In genomic region chr2:26264646-26265045, GRCm38 (mm10) we compare ENCODE assay signal across 24 mouse cellular contexts. TPM values are rescaled to one million over a fixed set of nuclear protein-coding genes. Genes with fewer than 3 reads are reported as not detected.
DNase-seq lines count a peak whose midpoint lies in the region; ATAC-seq and TF ChIP-seq lines count a peak whose summit lies in the region.
"Had no signal": no experiment of that assay in that cellular context is flagged by ENCODE, and none has a peak within 500 bp of the region (broad histone marks: within the 10 kb centered on the region; RNA-seq: fewer than 3 reads in every experiment).

No protein-coding gene starts in this region.

- H3K4me1 ChIP-seq in embryonic facial prominence, embryonic 15.5 days, result no peaks in the 10 kb centered on the region
- H3K4me1 ChIP-seq in embryonic facial prominence, embryonic 10.5 days, result peaks cover 14% of the 10 kb centered on the region
- H3K4me1 ChIP-seq in intestine, embryonic 15.5 days (replicated peaks), result 0 out of 2 replicates have a peak, but pooled peaks cover 7% of the 10 kb centered on the region
- no peaks in the 10 kb centered on the region for H3K4me1 ChIP-seq in intestine, postnatal 0 days (replicated peaks; ENCODE audit: control insufficient read depth, insufficient read depth, low read length)
- peaks cover 8% of the 10 kb centered on the region; the same call in 1 of the 2 replicates for H3K4me1 ChIP-seq in limb, embryonic 15.5 days
- H3K4me1 ChIP-seq: forebrain, embryonic 15.5 days had no signal

- H3K9me3 ChIP-seq in embryonic facial prominence, embryonic 15.5 days (replicated peaks), result no peaks in the 10 kb centered on the region
- no peaks in the 10 kb centered on the region for H3K9me3 ChIP-seq in embryonic facial prominence, embryonic 10.5 days
- H3K9me3 ChIP-seq in intestine, embryonic 15.5 days, result no peaks in the 10 kb centered on the region
- no peaks in the 10 kb centered on the region for H3K9me3 ChIP-seq in intestine, postnatal 0 days (ENCODE audit: control insufficient read depth)
- no peaks in the 10 kb centered on the region for H3K9me3 ChIP-seq in limb, embryonic 15.5 days
- H3K9me3 ChIP-seq: embryonic facial prominence, embryonic 13.5 days; forebrain, embryonic 13.5 days; forebrain, embryonic 15.5 days; G1E had no signal

- DNase-seq in embryonic facial prominence, embryonic 10.5 days (ENCODE audit: low spot score), result no peak
- DNase-seq in spleen, postnatal 36 days (ENCODE audit: low spot score in 2 of 2), result no peak
- no peak for DNase-seq in spleen, adult 18-20 months
- DNase-seq: adrenal gland, adult 8-10 months; adrenal gland, postnatal 14 days; B cell, adult 2 months; cerebellum, adult 11-12 months; cerebellum, adult 2 months; cerebellum, adult 9-10 months; cerebellum, postnatal 25 days had no signal

- H3K27me3 ChIP-seq in embryonic facial prominence, embryonic 15.5 days, result no peaks in the 10 kb centered on the region
- no peaks in the 10 kb centered on the region for H3K27me3 ChIP-seq in embryonic facial prominence, embryonic 10.5 days (replicated peaks; ENCODE audit: low read depth, poor library complexity, severe bottlenecking)
- no peaks in the 10 kb centered on the region for H3K27me3 ChIP-seq in intestine, embryonic 15.5 days (replicated peaks)
- H3K27me3 ChIP-seq in intestine, postnatal 0 days (replicated peaks; ENCODE audit: control insufficient read depth, insufficient read depth, low read length), result no peaks in the 10 kb centered on the region
- no peaks in the 10 kb centered on the region for H3K27me3 ChIP-seq in limb, embryonic 15.5 days
- H3K27me3 ChIP-seq: embryonic facial prominence, embryonic 13.5 days; forebrain, embryonic 13.5 days; forebrain, embryonic 15.5 days; Patski had no signal

- 72% methylated on average over 4 of the region's 4 CpGs for WGBS in embryonic facial prominence, embryonic 15.5 days
- WGBS in embryonic facial prominence, embryonic 10.5 days, result 76% methylated on average over 4 of the region's 4 CpGs
- 38% methylated on average over 4 of the region's 4 CpGs for WGBS in intestine, embryonic 15.5 days
- WGBS in intestine, postnatal 0 days, result 44% methylated on average over 4 of the region's 4 CpGs
- 63% methylated on average over 4 of the region's 4 CpGs for WGBS in limb, embryonic 15.5 days

- H3K9ac ChIP-seq in embryonic facial prominence, embryonic 15.5 days, result no peak overlapping the region
- H3K9ac ChIP-seq in intestine, embryonic 15.5 days, result no peak overlapping the region
- no peak overlapping the region for H3K9ac ChIP-seq in intestine, postnatal 0 days (ENCODE audit: low read depth, low read length)
- no peak overlapping the region for H3K9ac ChIP-seq in limb, embryonic 15.5 days
- H3K9ac ChIP-seq: embryonic facial prominence, embryonic 13.5 days; forebrain, embryonic 13.5 days; forebrain, embryonic 15.5 days had no signal

- no peak for TF ChIP-seq CTCF in intestine, postnatal 0 days (IDR thresholded peaks at IDR 0.05; ENCODE audit: low read depth)

- ATAC-seq in embryonic facial prominence, embryonic 15.5 days (ENCODE audit: insufficient number of reproducible peaks, low FRiP score, low TSS enrichment, low read depth), result no peak
- ATAC-seq in intestine, embryonic 15.5 days, result peak; percentile 68
- peak; percentile 58; the same call in 1 of the 2 replicates for ATAC-seq in intestine, postnatal 0 days
- no peak for ATAC-seq in limb, embryonic 15.5 days (ENCODE audit: insufficient number of reproducible peaks, low FRiP score, low TSS enrichment, low read depth)
- ATAC-seq: activated CD4-positive, CD25-positive, alpha-beta regulatory T cell, adult 4 months; CD4-positive, CD25-positive, alpha-beta regulatory T cell, adult 4 months; forebrain, embryonic 13.5 days; forebrain, embryonic 15.5 days; Patski had no signal

- H3K4me3 ChIP-seq in embryonic facial prominence, embryonic 15.5 days (replicated peaks), result no peak overlapping the region
- H3K4me3 ChIP-seq in embryonic facial prominence, embryonic 10.5 days, result no peak overlapping the region
- H3K4me3 ChIP-seq in intestine, embryonic 15.5 days (replicated peaks), result no peak overlapping the region
- no peak overlapping the region for H3K4me3 ChIP-seq in intestine, postnatal 0 days (ENCODE audit: low read depth, low read length)
- H3K4me3 ChIP-seq in limb, embryonic 15.5 days, result no peak overlapping the region
- H3K4me3 ChIP-seq: embryonic facial prominence, embryonic 13.5 days; forebrain, embryonic 13.5 days; forebrain, embryonic 15.5 days had no signal

- H3K27ac ChIP-seq in embryonic facial prominence, embryonic 15.5 days (replicated peaks), result 0 out of 2 replicates have a peak overlapping the region, but pooled peaks have one; percentile 35
- no peak overlapping the region for H3K27ac ChIP-seq in embryonic facial prominence, embryonic 10.5 days (replicated peaks)
- H3K27ac ChIP-seq in intestine, embryonic 15.5 days, result peak overlapping the region; percentile 45; the same call in 1 of the 2 replicates
- no peak overlapping the region for H3K27ac ChIP-seq in intestine, postnatal 0 days (ENCODE audit: low read depth, low read length)
- H3K27ac ChIP-seq in limb, embryonic 15.5 days, result peak overlapping the region; percentile 50; the same call in 1 of the 2 replicates
- H3K27ac ChIP-seq: forebrain, embryonic 13.5 days; forebrain, embryonic 15.5 days had no signal

- no peaks in the 10 kb centered on the region for H3K36me3 ChIP-seq in embryonic facial prominence, embryonic 15.5 days
- no peaks in the 10 kb centered on the region for H3K36me3 ChIP-seq in embryonic facial prominence, embryonic 10.5 days (replicated peaks)
- no peaks in the 10 kb centered on the region for H3K36me3 ChIP-seq in intestine, embryonic 15.5 days
- no peaks in the 10 kb centered on the region for H3K36me3 ChIP-seq in intestine, postnatal 0 days (ENCODE audit: control insufficient read depth, insufficient read depth)
- H3K36me3 ChIP-seq in limb, embryonic 15.5 days, result no peaks in the 10 kb centered on the region
- H3K36me3 ChIP-seq: embryonic facial prominence, embryonic 13.5 days; forebrain, embryonic 15.5 days; G1E had no signal

- no peak overlapping the region for H3K4me2 ChIP-seq in embryonic facial prominence, embryonic 15.5 days (replicated peaks)
- no peak overlapping the region for H3K4me2 ChIP-seq in intestine, embryonic 15.5 days (replicated peaks)
- H3K4me2 ChIP-seq in intestine, postnatal 0 days (replicated peaks; ENCODE audit: low read depth), result no peak overlapping the region
- H3K4me2 ChIP-seq in limb, embryonic 15.5 days, result no peak overlapping the region
- H3K4me2 ChIP-seq: embryonic facial prominence, embryonic 13.5 days; forebrain, embryonic 13.5 days; forebrain, embryonic 15.5 days had no signal

RNA-seq across cellular contexts. Expression of gene Qsox2, which starts 27.3 kb away (rescaled TPM):
- polyA plus RNA-seq in embryonic facial prominence, embryonic 15.5 days (2015; fragmentation: Nextera tagmentation; extraction: Ambion mirVana), result 21.7 and 22.1 TPM in 2 replicates
- polyA plus RNA-seq in embryonic facial prominence, embryonic 10.5 days (2016; fragmentation: Nextera tagmentation; extraction: Ambion mirVana), result 15.7 and 18.1 TPM in 2 replicates
- 23.2 and 26.9 TPM in 2 replicates for polyA plus RNA-seq in intestine, embryonic 15.5 days (2015; fragmentation: Nextera tagmentation; extraction: Ambion mirVana)
- polyA plus RNA-seq in intestine, postnatal 0 days (2015; fragmentation: Nextera tagmentation; extraction: Ambion mirVana), result 7.0 and 7.5 TPM in 2 replicates
- polyA plus RNA-seq in limb, embryonic 15.5 days (2015; fragmentation: Nextera tagmentation; extraction: Ambion mirVana), result 18.2 and 20.7 TPM in 2 replicates

RNA-seq across cellular contexts. Expression of gene Ccdc187, which starts 29.7 kb away (rescaled TPM):
- 0.70 and 1.1 TPM in 2 replicates for polyA plus RNA-seq in embryonic facial prominence, embryonic 15.5 days (2015; fragmentation: Nextera tagmentation; extraction: Ambion mirVana)
- 0.03 and 0.04 TPM in 2 replicates for polyA plus RNA-seq in embryonic facial prominence, embryonic 10.5 days (2016; fragmentation: Nextera tagmentation; extraction: Ambion mirVana)
- 0.36 and 0.37 TPM in 2 replicates for polyA plus RNA-seq in intestine, embryonic 15.5 days (2015; fragmentation: Nextera tagmentation; extraction: Ambion mirVana)
- 0.09 and 0.21 TPM in 2 replicates for polyA plus RNA-seq in intestine, postnatal 0 days (2015; fragmentation: Nextera tagmentation; extraction: Ambion mirVana)
- polyA plus RNA-seq in limb, embryonic 15.5 days (2015; fragmentation: Nextera tagmentation; extraction: Ambion mirVana), result 0.05 and 0.06 TPM in 2 replicates
- polyA plus RNA-seq: activated CD4-positive, CD25-positive, alpha-beta regulatory T cell, adult 4 months; CD4-positive, CD25-positive, alpha-beta regulatory T cell, adult 4 months; embryonic facial prominence, embryonic 11.5 days; G1E had no signal

RNA-seq across cellular contexts. Expression of gene Gpsm1, which starts 50.7 kb away (rescaled TPM):
- 52.0 and 52.1 TPM in 2 replicates for polyA plus RNA-seq in embryonic facial prominence, embryonic 15.5 days (2015; fragmentation: Nextera tagmentation; extraction: Ambion mirVana)
- 96.7 and 97.2 TPM in 2 replicates for polyA plus RNA-seq in embryonic facial prominence, embryonic 10.5 days (2016; fragmentation: Nextera tagmentation; extraction: Ambion mirVana)
- 26.7 and 26.8 TPM in 2 replicates for polyA plus RNA-seq in intestine, embryonic 15.5 days (2015; fragmentation: Nextera tagmentation; extraction: Ambion mirVana)
- 6.3 and 6.9 TPM in 2 replicates for polyA plus RNA-seq in intestine, postnatal 0 days (2015; fragmentation: Nextera tagmentation; extraction: Ambion mirVana)
- 40.7 and 41.8 TPM in 2 replicates for polyA plus RNA-seq in limb, embryonic 15.5 days (2015; fragmentation: Nextera tagmentation; extraction: Ambion mirVana)

RNA-seq across cellular contexts. Expression of gene Lhx3, which starts 56.6 kb away (rescaled TPM):
- 1.3 and 1.8 TPM in 2 replicates for polyA plus RNA-seq in embryonic facial prominence, embryonic 15.5 days (2015; fragmentation: Nextera tagmentation; extraction: Ambion mirVana)
- polyA plus RNA-seq in embryonic facial prominence, embryonic 10.5 days (2016; fragmentation: Nextera tagmentation; extraction: Ambion mirVana), result 2.6 and 3.5 TPM in 2 replicates
- not detected in 2 replicates for polyA plus RNA-seq in intestine, embryonic 15.5 days (2015; fragmentation: Nextera tagmentation; extraction: Ambion mirVana)
- polyA plus RNA-seq in intestine, postnatal 0 days (2015; fragmentation: Nextera tagmentation; extraction: Ambion mirVana), result 0.10 TPM in 1 of 2 replicates, not detected in the other
- polyA plus RNA-seq in limb, embryonic 15.5 days (2015; fragmentation: Nextera tagmentation; extraction: Ambion mirVana), result not detected in 2 replicates
- polyA plus RNA-seq: activated CD4-positive, CD25-positive, alpha-beta regulatory T cell, adult 4 months; CD4-positive, CD25-positive, alpha-beta regulatory T cell, adult 4 months; cortical plate, adult 2 months; forebrain, embryonic 11.5 days; G1E; Patski had no signal

Comparison
In these comparisons a context has a peak if more than half of its experiments do, and no peak if none do; other contexts are left out.
1. H3K27ac ChIP-seq: peak in embryonic facial prominence, embryonic 15.5 days (single experiment), intestine, embryonic 15.5 days (single experiment) and limb, embryonic 15.5 days (single experiment); none in embryonic facial prominence, embryonic 10.5 days (single experiment) and intestine, postnatal 0 days (single experiment).
2. ATAC-seq: peak in intestine, embryonic 15.5 days (single experiment) and intestine, postnatal 0 days (single experiment); none in embryonic facial prominence, embryonic 15.5 days (single experiment) and limb, embryonic 15.5 days (single experiment).